Mouse (Mus musculus) erythroblast, adult 5-6 weeks (primary cell): ENCODE measurements around the gene Hoxa10. TPM values are rescaled to one million over a fixed set of nuclear protein-coding genes. Genes with fewer than 3 reads are reported as not detected.

ENCODE experiments used
- ATAC-seq: replicated peaks from 2 replicates; pipeline ENCODE4 v1.8.0; 2016; ENCODE audit warnings: moderate number of reproducible peaks, mild to moderate bottlenecking, moderate TSS enrichment, inconsistent platforms; ENCODE audit not compliant: poor library complexity, low FRiP score, severe bottlenecking
- total RNA-seq, 2 experiments: library from RNA; stranded (forward) in 1 of 2; stranded (reverse) in 1 of 2; fragments of 150-400 nt in 1 of 2; fragments of 200-764, 138-1000 nt in 1 of 2; gene quantifications; 2 replicates each; pipeline versions ENCODE4 v1.2.3 to v1.2.4; 2015 to 2017; ENCODE audit warnings: low replicate concordance in 2 of 2

The Hoxa10 gene
- total RNA-seq, 2 experiments from 2014 or later, result not detected

- ATAC-seq, result peak; percentile 81
These were observed 19.2 kb downstream of the Hoxa10 start, which contains the start of gene Hoxa7 for GRCm38 (mm10) chr6:52221337-52221992. TSS of gene Hoxa7 (minus strand) at chr6:52221854.

GRCm38 (mm10) chr6:52220865-52221310 is 19.8 kb downstream of the Hoxa10 start:
- ATAC-seq, result no peak

GRCm38 (mm10) chr6:52220003-52220864 is 20.4 kb downstream of the Hoxa10 start:
- ATAC-seq, result no peak

GRCm38 (mm10) chr6:52219234-52219942 is 21.3 kb downstream of the Hoxa10 start:
- no peak for ATAC-seq

GRCm38 (mm10) chr6:52218643-52219215 is 21.9 kb downstream of the Hoxa10 start:
- no peak for ATAC-seq

- no peak for ATAC-seq
These were observed 22.6 kb downstream of the Hoxa10 start for GRCm38 (mm10) chr6:52217895-52218642.

- ATAC-seq, result no peak
These were observed 23.2 kb downstream of the Hoxa10 start for GRCm38 (mm10) chr6:52217459-52217768.

GRCm38 (mm10) chr6:52216691-52217458 is 23.8 kb downstream of the Hoxa10 start:
- ATAC-seq, result no peak

- ATAC-seq, result no peak
These were observed 24.7 kb downstream of the Hoxa10 start for GRCm38 (mm10) chr6:52215771-52216535.

- ATAC-seq, result no peak
These were observed 25.6 kb downstream of the Hoxa10 start for GRCm38 (mm10) chr6:52215070-52215469.

- ATAC-seq, result no peak
These were observed 26.4 kb downstream of the Hoxa10 start for GRCm38 (mm10) chr6:52214271-52214670.

- ATAC-seq, result no peak
These were observed 27.3 kb downstream of the Hoxa10 start, which contains the start of the genes Hoxa3 and Gm28308 for GRCm38 (mm10) chr6:52213119-52213986. TSS of gene Hoxa3 (minus strand) at chr6:52213336. TSS of gene Gm28308 (minus strand) at chr6:52213339.

GRCm38 (mm10) chr6:52212556-52213118 is 28.0 kb downstream of the Hoxa10 start:
- no peak for ATAC-seq

GRCm38 (mm10) chr6:52211961-52212360 is 28.7 kb downstream of the Hoxa10 start:
- ATAC-seq, result no peak

- no peak for ATAC-seq
These were observed 29.3 kb downstream of the Hoxa10 start for GRCm38 (mm10) chr6:52211170-52211935.

- no peak for ATAC-seq
These were observed 31.0 kb downstream of the Hoxa10 start for GRCm38 (mm10) chr6:52209685-52210046.
